Mouse (Mus musculus): Measurements from ENCODE around the gene Lamtor1.

The Lamtor1 gene

DNA sequence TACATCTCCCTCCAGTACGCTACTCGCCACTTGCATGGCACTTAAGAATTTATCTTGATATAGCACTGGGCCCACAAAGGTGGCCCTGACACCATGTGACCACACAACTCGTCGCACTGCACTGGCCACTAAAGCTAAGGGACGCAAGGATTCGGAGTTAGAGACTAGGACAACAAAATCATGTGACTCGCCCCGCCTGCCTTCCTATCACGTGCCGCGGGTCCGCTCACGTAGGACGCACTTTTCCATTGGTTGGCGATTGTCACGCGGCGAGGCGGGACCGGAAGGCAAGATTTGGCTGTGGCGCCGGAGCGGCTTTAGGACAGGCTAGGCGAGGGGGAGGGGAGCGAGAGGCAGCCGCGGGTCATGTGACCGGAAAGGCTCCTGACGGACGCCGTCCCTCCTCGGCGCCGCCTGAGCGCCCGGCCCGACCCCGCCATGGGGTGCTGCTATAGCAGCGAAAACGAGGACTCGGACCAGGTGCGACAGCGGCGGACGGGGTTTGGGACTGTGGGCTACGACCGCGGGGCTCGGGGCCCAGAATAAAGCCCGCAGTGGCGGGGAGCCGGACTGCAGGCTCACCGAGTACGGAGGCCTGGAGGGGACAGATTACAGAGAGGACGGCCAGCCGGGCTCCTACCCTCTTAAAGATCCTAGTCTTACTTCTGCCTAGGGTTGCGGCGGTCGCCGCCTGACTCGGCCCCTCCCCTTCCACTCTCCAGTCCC, at the start of gene Lamtor1:
Gene Lamtor1 (plus strand): TSS at position 344 of the 726 bp plus-strand sequence.
- DNase-seq (ENCODE audit: low spot score), result peak; percentile 100

DNA sequence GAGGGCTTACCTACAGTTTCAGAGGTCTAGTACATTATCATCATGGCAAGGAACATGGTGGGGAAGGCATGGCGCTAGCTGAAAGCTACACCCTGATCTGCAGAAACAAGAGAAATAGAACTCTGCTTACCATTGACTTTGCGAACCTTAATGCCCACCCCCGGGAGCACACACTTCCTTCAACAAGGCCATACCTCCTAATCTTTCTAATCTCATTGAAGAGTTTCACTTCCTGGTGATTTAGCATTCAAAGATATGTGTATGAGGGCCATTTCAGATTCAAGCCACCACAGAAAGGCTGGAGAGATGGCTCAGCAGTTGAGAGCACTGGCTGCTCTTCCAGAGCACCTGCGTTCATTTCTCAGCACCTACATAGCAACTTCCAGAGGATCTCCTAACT, 48.6 kb upstream of the Lamtor1 start, which contains the start of gene Folr2:
Gene Folr2 (minus strand): TSS at position 101 of the 400 bp plus-strand sequence.
- DNase-seq (ENCODE audit: low spot score), result no peak

- peak; percentile 25 for DNase-seq (ENCODE audit: low spot score)
These were observed 47.3 kb upstream of the Lamtor1 start for GRCm38 (mm10) chr7:101858362-101858761.

GRCm38 (mm10) chr7:101860978-101861377, 44.7 kb upstream of the Lamtor1 start:
- DNase-seq (ENCODE audit: low spot score), result no peak

DNA sequence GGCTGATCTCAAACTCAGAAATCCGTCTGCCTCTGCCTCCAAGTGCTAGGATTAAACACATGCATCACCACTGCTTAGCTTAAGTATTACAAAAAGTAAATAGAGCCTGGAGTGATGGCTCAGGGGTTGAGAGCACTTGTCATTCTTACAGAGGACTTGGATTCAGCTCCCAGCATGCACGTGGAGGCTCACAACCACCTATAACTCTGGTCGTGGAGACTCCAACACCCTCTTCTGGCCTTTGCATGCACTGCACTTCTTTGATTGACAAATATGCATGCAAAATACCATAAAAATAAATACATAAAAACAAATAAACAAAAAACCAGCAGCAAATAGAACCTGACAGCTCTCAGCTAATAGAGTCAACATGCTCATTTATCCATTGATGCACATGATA, 43.4 kb upstream of the Lamtor1 start:
- DNase-seq (ENCODE audit: low spot score), result no peak

- no peak for DNase-seq (ENCODE audit: low spot score)
These were observed 42.3 kb upstream of the Lamtor1 start, which contains the start of gene Anapc15 for GRCm38 (mm10) chr7:101863415-101863814. Anapc15 (plus strand) TSS chr7:101863715.

- no peak for DNase-seq (ENCODE audit: low spot score)
These were observed 39.0 kb upstream of the Lamtor1 start for GRCm38 (mm10) chr7:101866491-101867265.

DNA sequence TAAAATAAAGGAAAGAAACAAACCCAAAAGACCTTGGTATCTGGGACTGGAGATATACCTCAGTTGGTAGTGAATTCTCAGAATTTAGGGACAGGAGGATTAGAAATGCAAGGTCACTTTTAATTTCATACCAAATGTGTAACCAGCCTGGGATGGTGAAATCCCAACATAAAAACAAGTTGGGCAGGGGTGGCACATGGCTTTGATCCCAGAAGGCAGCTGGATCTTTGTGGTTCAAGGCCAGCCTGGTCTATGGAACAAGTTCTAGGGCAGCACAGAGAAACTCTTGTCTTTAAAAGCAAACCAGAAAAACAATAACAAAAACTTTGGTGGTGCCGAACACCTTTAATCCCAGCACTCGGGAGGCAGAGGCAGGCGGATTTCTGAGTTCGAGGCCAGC, 38.2 kb upstream of the Lamtor1 start:
- no peak for DNase-seq (ENCODE audit: low spot score)

DNA sequence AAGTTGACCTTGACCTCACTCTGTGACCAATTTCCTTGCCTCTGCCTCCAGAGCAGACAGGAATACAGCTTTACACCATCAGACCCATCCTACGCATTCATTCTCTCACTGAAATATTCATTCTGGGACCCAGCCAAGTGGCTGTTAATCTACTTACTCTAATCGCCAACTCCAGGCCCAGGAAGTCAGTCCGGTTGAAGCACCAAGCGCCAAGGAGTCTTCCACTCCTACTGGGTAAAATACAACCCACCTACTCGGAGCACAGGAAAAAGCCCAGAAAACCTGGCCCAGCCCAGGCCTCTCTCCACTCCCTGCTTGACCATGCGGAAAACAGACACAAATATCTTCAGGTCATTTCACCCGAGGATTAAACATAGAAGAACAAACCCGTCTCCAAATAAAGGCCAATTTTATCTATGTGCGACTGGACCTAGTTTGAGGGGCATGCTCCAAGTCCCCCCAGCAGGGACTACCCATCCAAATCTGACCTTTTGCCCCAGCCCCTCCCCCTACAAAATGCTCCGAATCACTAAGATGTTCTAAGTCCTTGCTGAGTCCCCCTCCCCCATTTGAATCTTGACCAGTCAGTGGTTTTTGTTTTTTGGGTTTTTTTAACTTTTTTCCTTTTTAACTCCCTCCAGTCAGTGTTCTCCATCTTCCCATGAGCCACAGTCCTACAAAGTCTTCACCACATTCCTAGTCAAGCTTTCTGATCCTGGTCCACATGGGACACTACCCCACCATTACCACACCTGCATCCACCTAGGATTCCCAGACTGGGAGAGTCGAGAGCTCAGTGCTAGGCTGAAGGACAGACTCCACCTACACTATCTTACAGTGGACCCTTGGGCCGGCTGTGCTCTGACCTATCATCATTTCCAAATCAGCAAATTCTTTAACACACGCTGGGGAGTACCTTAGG, 37.2 kb upstream of the Lamtor1 start:
- no peak for DNase-seq (ENCODE audit: low spot score)

- DNase-seq (ENCODE audit: low spot score), result no peak
These were observed 36.6 kb upstream of the Lamtor1 start for GRCm38 (mm10) chr7:101869163-101869500.

GRCm38 (mm10) chr7:101870629-101871028, 35.1 kb upstream of the Lamtor1 start, which contains the start of gene Folr1:
Folr1 (minus strand) TSS chr7:101870788.
- DNase-seq (ENCODE audit: low spot score), result no peak

DNA sequence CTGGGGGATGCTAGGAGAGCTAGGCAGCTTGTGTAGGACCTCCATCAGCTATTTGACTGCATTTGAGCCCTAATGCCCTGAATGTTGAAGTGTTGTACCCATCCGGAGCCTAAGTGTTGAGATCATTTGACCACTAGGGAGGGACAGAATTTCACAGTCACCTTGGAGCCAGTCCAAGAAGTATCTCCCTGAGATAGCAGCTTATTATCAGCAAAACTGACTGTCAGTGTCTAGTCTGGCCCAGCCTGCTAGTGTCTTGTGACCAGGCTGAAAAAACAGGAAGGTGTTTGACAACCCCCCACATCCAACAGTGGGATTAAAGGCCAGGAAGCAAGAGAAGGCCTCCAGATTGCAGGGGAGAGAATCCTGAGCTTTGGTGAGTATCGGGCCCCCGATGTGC, 34.4 kb upstream of the Lamtor1 start:
- DNase-seq (ENCODE audit: low spot score), result no peak

- no peak for DNase-seq (ENCODE audit: low spot score)
These were observed 29.7 kb upstream of the Lamtor1 start for GRCm38 (mm10) chr7:101875978-101876377.

DNA sequence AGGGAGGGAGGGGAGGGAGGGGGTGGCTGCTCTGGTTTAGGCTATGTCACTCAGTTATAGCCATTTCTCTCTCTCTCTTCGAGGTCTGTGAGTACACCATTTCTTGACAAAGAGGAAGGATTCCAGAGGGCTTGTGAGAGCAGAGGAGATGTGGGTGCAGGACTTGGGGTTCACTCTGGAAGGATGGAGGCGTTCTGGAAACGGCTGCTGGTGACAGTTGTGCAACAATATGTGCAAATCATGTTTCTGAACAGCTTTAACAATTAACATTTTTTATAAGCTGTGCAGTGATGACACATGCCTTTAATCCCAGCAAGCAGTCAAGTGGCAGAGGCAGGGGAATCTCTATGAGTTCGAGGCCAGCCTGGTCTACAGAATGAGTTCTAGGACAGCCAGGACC, 24.8 kb upstream of the Lamtor1 start:
- no peak for DNase-seq (ENCODE audit: low spot score)

GRCm38 (mm10) chr7:101882413-101883154, 23.1 kb upstream of the Lamtor1 start:
- no peak for DNase-seq (ENCODE audit: low spot score)

GRCm38 (mm10) chr7:101884160-101884559, 21.5 kb upstream of the Lamtor1 start:
- DNase-seq (ENCODE audit: low spot score), result no peak

- DNase-seq (ENCODE audit: low spot score), result no peak
These were observed 19.4 kb upstream of the Lamtor1 start for GRCm38 (mm10) chr7:101886274-101886673.

DNA sequence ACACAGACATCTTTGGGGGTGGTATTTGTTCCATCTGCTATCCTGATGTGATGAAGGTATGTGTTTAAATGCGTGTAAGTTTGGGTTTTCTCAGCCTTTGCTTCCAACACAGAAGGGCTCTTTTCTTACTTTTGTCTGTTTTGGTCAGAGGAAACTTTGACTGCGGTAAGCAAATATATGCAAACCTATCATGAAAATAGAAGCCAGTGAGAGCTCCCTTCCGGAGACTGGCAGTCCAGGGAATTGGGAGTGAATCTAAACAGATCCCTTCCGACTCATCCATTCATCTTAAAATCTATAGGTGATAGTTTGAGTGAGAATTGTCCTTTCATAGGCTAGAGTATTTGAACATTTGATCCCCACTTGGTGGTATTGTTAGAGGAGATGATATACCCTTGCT, 17.2 kb upstream of the Lamtor1 start:
- no peak for DNase-seq (ENCODE audit: low spot score)

GRCm38 (mm10) chr7:101895695-101896094, 10.0 kb upstream of the Lamtor1 start:
- no peak for DNase-seq (ENCODE audit: low spot score)

DNA sequence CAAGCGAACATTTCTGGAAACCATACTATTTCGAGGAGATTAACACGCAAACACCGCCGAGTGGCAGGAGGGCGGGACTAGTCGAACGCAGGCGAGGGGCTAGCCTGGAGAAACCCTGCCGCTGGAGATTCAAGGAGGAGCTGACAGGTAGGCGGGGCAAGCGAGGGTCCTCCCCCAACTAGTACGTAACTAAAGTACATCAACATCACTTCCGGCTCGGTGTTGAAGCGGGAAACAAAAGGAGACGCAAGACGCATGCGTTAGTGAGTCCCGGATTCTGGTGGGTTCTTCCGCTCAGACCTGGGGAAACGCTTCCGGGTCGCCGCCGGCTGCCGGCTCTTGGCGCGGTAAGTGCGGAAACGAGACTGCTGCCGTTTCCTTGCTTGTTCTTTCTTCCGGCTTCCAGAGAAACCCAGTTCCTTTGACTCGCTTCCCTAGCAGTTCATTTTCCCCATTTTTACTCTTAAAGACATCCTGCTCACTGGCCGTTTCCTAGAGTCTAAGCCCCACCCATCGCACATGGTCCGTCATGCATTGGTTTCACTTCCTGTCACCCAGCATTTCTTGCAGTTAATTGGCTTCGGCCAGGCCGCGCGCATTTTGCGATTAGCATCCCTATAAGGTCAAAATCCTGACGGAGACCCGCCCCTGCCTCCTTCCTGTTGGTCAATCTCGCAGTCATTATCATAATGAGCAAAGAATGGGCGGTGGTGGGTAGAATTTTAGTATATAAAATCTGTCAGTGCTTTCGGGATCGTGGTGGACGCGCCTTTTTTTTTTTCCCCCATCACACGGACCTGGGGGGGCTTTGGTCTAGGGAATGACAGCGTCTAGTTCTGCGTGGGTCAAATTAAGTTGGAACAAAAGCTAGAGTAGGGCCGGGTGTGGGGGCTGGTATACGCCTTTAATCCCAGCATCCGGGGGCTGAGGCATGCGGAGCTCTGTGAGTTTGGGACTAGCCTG, 9.3 kb upstream of the Lamtor1 start:
- DNase-seq (ENCODE audit: low spot score), result peak; percentile 99

All from lung, postnatal 25 days (tissue).